Mouse (Mus musculus): Measurements from ENCODE around the gene Grm1.

Gene Grm1

DNA sequence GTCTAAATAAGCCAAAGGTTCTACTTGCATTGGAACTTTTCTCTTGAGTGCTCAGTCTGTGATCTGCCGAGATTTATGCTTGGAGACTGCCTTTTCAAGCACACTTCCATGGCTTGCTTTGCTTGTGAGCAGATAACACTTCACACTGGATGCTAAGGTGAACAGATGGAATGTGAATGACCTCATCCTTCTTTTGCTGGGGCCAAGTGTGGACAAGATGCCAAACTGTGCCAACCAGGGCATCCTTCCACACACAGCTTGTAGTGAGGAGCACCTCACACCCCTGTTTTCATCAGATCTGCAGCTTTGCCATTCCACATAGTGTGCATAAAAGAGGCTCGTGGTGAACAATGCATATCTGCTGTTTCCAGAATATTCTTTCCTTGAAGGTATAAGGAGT lies 371.3 kb downstream of the Grm1 start:
- DNase-seq (ENCODE audit: low spot score) = no peak

DNA sequence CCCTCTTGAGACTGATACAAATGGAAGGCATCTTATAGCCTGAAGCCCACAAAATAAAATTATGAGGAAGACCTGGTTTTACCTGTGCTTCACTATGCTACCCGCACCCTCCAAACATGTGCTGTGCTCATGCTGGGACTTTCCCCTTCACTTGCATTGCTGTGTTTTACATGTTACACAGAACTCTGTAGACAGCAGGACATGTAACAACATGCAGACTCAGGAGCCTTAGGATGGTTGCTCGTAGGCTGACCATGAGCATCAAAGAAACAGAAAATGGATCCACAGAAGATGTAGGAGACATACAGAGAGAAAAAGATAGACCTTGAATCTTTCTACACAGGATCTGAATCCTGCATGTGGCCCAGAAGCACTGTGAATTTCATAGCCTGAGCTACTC lies 371.8 kb downstream of the Grm1 start:
- no peak for DNase-seq (ENCODE audit: low spot score)

DNA sequence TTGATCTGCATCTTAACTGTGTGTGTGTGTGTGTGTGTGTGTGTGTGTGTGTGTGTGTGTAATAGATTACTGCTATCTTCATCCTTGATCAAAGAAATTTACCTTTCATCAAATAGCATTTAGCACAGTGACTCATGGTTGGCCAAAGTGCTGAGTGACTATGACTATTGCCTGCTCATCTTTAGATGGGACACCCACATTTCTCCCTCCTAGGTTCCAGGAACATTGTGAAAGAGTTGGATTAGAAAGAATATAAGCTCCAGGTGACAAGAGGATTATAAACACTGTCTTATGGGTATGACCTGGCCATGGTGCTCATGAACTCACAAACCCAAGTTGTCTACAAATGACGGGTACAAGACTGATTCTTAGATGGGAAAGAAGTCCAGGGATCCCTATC lies 374.1 kb downstream of the Grm1 start:
- DNase-seq (ENCODE audit: low spot score) = no peak

DNA sequence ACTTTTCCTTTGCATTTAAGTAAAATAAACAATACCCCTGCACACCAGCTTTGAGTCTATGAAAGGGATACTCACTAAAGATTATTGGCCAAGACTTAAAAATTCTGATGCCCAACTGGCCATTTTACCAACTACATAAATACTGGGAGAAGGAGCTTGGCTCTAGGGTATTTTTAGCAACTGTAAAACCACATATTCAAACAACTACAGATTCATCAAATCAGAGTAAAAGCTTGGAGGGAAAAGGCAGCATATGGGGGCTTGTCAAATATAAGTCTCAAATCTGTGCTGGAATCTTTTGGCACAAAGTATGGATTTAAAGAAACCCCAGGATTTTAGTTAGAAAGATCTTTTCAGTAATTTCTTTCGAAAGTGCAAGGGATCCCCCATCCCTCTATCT lies 380.8 kb downstream of the Grm1 start:
- DNase-seq (ENCODE audit: low spot score) = no peak

DNA sequence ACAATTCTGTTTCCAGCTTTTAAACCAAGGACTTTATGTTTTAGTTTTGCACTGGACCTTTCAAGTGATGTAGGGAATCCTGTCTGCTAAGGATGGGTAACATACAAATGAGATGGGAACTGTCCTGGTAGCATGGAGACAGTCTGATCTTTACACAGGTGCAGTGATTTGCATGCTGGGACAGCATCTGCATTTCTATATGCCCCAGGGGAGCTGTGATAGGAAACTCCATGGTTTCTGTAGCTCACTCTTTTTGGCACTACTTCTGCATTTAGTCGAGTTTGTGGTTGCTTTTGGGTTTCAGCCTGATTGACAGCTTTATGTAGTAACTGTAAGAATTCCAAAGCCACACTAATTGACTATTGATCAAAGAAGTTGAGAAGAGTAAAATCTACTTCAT lies 381.3 kb downstream of the Grm1 start:
- DNase-seq (ENCODE audit: low spot score) = no peak

DNA sequence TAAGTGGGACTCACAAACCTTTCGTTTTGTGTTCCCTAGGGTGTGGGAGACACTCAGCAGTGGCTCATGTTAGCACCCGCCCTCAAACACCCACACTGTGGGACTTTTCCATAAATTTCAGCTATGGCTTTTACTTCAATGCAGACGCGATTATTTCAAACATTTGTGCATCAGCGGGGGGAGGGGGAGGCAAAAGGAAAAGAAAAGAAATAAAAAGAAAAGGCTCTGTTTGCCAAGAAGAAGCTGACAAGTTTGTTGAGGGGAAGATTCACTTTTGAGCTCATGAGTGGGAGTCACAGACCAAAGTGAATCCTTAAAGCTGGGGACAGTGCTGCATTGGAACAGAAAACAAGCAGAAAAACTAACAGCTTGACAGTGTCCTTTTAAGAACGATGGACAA lies 384.7 kb downstream of the Grm1 start:
- no peak for DNase-seq (ENCODE audit: low spot score)

DNA sequence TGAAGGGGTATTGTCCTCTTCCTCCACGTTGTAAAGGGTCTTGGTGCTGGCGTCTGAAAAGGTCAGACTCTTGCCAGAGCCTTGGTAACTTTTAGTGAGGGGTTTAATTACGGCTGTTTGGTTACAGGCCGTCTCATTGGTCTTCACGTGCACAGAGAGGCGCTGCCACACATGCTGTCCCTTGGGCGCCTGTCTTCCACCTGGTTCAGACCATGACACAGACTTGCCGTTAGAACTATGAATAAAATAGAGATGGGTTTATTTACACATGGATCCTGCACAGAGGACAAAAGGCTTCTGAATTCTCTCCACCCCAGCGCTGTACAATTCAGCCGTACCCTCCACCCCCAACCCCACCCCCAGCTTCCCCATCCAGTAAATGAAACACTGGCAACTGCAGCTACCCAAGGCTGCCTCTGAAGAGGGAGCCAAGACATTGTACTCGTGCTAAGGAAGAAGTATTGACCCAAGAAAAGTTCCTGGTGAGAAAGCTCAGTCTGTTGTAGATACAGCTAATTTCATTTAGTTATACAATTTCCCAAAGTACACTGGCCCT lies 392.4 kb downstream of the Grm1 start:
- no peak for DNase-seq (ENCODE audit: low spot score)

DNA sequence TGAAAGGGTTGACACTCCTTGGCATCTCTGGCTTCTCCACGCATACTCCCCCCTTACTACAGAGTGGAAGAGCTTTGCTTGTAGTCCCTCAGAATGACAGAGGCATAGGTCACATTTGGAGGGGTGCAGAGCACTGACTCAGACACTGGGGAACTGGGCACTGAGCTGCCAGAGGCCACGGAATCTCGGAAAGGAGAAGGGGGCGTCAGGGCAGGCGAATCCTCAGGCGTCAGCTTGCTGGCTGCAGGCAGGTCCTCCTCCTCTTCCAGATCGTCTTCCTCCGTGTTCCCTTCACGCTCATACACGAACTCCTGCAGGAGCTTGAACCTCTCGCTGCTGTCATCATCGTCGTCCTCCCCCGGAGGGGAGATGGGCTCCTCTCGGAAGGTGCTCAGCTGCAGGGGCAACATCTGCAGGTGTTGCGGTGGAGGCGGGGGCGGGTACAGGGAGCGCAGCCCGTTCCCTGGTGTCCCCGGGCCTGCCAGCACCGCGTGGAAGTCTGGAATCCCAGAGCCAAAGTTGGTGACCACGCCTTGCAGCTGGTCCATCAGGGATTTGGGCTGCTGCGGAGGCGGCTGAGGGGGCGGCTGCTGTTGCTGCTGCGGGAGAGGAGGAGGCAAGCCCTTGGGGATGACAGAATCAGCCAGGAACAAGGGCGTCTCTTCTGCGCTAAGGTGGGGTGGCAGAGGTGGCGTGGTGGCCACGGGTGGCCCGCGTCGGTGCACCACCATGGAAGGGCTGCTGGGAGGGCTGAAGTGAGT lies 393.1 kb downstream of the Grm1 start:
- DNase-seq (ENCODE audit: low spot score) = peak; percentile 29

DNA sequence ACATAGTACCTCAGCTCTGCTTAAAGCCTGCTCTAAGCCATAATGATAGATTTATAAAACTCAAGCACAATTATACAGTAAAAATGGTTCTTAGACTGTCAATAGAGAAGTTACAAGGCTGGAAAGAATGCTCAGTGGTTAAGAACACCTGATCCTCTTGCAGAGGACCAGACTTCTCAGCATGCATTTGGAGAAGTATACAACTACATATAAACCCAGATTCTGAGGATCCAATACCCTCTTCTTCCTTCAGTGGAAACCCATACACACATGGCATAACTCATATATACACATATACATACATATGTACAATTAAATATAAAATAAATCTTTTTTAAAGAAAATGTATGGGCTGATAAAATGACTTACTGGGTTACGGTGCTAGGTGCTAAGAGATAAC lies 401.1 kb downstream of the Grm1 start, which contains the start of gene Gm10944:
Gene Gm10944, plus strand, starts transcription at position 301 of the 400 bp plus-strand sequence.
- no peak for DNase-seq (ENCODE audit: low spot score)

DNA sequence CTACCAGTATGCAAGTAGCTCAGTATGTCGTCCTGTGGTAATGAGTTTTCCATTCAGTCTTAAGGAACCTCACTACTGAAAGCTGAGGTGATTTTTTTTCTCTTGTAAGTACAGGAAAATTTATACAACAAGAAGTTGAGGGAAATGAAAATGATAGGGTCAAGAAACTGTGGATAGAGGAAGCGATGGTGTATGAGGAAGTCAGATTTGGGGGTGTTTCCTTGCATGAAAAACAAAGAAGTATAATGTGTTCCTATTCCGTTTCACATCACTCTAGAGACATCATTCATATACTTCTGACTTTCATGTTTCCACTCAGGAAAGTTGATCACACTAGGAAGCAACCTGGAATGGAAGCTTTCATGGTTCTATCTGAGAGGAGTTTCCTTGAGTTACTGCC lies 422.2 kb downstream of the Grm1 start:
- no peak for DNase-seq (ENCODE audit: low spot score)

DNA sequence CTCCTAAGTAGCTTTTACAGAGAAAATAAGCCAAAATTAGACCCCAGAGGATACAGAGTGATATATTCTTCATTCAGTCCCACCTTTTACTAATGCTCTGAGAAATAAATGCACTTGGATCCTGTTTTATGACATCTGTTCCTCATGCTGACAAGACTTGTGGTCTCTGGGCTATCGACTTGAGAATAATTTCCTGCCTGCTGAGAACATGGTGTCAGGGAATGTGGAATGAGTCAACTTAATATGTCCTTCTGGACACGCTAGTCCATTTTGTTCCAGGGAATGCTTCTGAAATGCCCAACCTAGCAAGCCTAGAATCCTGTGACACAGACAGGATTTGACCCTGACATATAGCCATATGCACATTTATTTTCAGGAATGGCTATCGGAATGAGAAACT lies 423.0 kb downstream of the Grm1 start:
- no peak for DNase-seq (ENCODE audit: low spot score)

DNA sequence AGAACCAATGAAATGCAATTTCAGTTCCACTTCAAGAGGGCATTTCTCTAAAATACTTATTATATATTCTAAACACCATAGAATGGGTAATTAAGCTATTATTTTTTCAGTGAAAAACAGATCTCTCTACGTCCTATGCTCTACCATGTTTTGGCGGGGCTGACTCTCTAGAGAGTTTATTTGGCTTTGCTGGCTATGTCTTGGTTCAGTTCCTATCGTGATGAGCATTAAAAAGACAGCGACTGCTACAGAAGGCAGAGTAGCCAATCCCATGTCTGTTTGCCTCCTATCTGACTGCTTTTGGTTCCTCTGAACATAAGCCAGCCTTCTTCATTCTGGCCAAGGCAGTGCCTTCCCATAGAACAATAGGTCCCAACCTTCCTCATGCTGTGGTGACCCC lies 425.5 kb downstream of the Grm1 start:
- DNase-seq (ENCODE audit: low spot score) = no peak

DNA sequence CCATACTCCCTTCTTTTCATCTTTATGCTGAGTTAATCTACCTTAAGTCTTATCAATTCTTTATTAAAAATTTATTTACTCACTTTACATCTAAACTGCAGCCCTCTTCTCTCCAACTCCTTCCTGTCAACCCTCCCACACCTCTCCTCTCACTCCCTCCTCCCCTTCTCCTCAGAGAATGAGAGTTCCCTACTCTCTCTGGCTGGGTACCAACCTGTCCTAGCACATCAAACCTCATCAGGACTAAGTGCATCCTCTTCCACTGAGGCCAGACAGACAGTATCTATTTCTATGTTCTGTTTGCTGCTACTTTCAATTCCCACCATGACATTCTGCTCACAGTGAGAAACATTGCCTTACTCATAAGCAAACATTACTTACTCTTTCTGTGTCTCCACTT lies 426.2 kb downstream of the Grm1 start:
- DNase-seq (ENCODE audit: low spot score) = no peak
